Mouse (Mus musculus) thymus, postnatal 25 days (tissue): ENCODE measurements around the gene Heatr9.

Source experiments
- DNase-seq: peaks from one replicate; pipeline ENCODE4 v3.0.0; 2022

Gene Heatr9

GRCm38 (mm10) chr11:83529024-83529423 is 7.0 kb upstream of the Heatr9 start:
- no peak for DNase-seq

- DNase-seq = no peak
These were observed 3.6 kb downstream of the Heatr9 start for GRCm38 (mm10) chr11:83518371-83518770.

GRCm38 (mm10) chr11:83517153-83517552 is 4.8 kb downstream of the Heatr9 start:
- no peak for DNase-seq

GRCm38 (mm10) chr11:83509521-83509920 is 12.5 kb downstream of the Heatr9 start:
- DNase-seq = no peak

- DNase-seq = no peak
These were observed 17.7 kb downstream of the Heatr9 start for GRCm38 (mm10) chr11:83504308-83504707.

GRCm38 (mm10) chr11:83495571-83495970 is 26.4 kb downstream of the Heatr9 start:
- no peak for DNase-seq

GRCm38 (mm10) chr11:83491488-83491887 is 30.5 kb downstream of the Heatr9 start:
- no peak for DNase-seq

GRCm38 (mm10) chr11:83473235-83474016 is 48.5 kb downstream of the Heatr9 start:
- DNase-seq = peak; percentile 36

- peak; percentile 99 for DNase-seq
These were observed 49.4 kb downstream of the Heatr9 start, which contains the start of gene Taf15 for GRCm38 (mm10) chr11:83472324-83473234. TSS of gene Taf15 (plus strand) at chr11:83473086.

- DNase-seq = no peak
These were observed 50.2 kb downstream of the Heatr9 start for GRCm38 (mm10) chr11:83471766-83472165.

GRCm38 (mm10) chr11:83468765-83469164 is 53.2 kb downstream of the Heatr9 start:
- DNase-seq = no peak

- no peak for DNase-seq
These were observed 54.8 kb downstream of the Heatr9 start for GRCm38 (mm10) chr11:83467120-83467652.

- no peak for DNase-seq
These were observed 56.0 kb downstream of the Heatr9 start for GRCm38 (mm10) chr11:83465976-83466375.

- DNase-seq = no peak
These were observed 59.2 kb downstream of the Heatr9 start, which contains the start of gene Mmp28 for GRCm38 (mm10) chr11:83462711-83463244. TSS of gene Mmp28 (minus strand) at chr11:83463071.
